Mouse (Mus musculus): ENCODE data around the gene Cyfip1. TPM values are rescaled to one million over a fixed set of nuclear protein-coding genes. Genes with fewer than 3 reads are reported as not detected.

The Cyfip1 gene
- total and polyA plus RNA-seq, 3 experiments: 20.1 to 29.3 (median 27.8) TPM

DNA sequence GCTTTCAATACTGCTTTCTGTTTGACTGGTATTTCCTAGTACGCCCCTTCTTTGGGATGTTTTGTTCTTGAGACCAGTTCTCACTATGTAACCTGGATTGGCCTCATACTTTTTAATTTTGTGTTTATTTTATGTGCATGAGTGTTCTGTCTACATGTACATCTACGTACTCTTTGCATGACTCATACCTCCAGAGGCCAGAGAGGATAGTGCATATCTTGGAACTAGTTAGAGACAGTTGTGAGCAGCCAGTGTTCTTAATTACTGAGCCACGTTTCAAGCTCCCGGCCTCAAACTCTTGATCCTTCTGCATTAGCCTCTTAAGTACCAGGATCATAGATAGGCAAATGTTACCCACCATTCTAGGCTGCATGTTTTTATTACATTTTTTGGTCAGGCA, 96.8 kb downstream of the Cyfip1 start:
- H3K4me2 ChIP-seq (ENCODE audit: insufficient read depth, low read depth, poor library complexity, severe bottlenecking): no peak overlapping the region
- in situ Hi-C loops (cut with MboI; ENCODE audit: low pct_ligation_motif_present, low pct_unique_long_range_greater_than_20kb, low sequenced_read_pairs) (no loop called here), dilution Hi-C loops (cut with MboI; ENCODE audit: extremely low pct_ligation_motif_present, extremely low pct_unique_long_range_greater_than_20kb, low sequenced_read_pairs) (no loop called here)
- no peaks in the 10 kb centered on the region for H3K4me1 ChIP-seq (ENCODE audit: control insufficient read depth in 1 of 2, insufficient read depth in 2 of 2)
- H3K79me2 ChIP-seq (replicated peaks; ENCODE audit: control insufficient read depth, extremely low read depth, insufficient read depth, poor library complexity, severe bottlenecking): 0 out of 2 replicates have a peak, but pooled peaks cover 3% of the 10 kb centered on the region
- H3K4me3 ChIP-seq (replicated peaks in 1 of 3; ENCODE audit: low read depth in 2 of 3, low read length in 2 of 3, poor library complexity in 1 of 3): no peak overlapping the region
- no peaks in the 10 kb centered on the region for H3K27me3 ChIP-seq (replicated peaks)
- H3K9ac ChIP-seq (ENCODE audit: insufficient read depth, low read depth): no peak overlapping the region
- H3K27ac ChIP-seq (ENCODE audit: insufficient read depth, low read depth): no peak overlapping the region
- peaks cover 17 to 71% of the 10 kb centered on the region in 2 experiments for H3K36me3 ChIP-seq (replicated peaks in 1 of 2; ENCODE audit: control insufficient read depth in 1 of 2, insufficient read depth in 1 of 2, low read length in 1 of 2)
- DNase-seq (ENCODE audit: extremely low read depth): no peak
- TF ChIP-seq PAX5 (IDR thresholded peaks at IDR 0.05; ENCODE audit: low read length) (no peak), TBP (conservative IDR thresholded peaks at IDR 0.05; ENCODE audit: low read depth, low read length) (no peak), UBTF (IDR thresholded peaks at IDR 0.05; ENCODE audit: low read depth, low read length) (no peak), POLR2A (IDR thresholded peaks at IDR 0.05; ENCODE audit: low read depth, low read length) (no peak), USF1 (IDR thresholded peaks at IDR 0.05; ENCODE audit: low read depth, low read length) (no peak)
- no peaks in the 10 kb centered on the region for H3K9me3 ChIP-seq (replicated peaks; ENCODE audit: low read length)

- Histone ChIP-seq H3K9me3 (replicated peaks; ENCODE audit: low read length) (no peaks in the 10 kb centered on the region), H3K4me3 (replicated peaks in 1 of 3; ENCODE audit: low read depth in 2 of 3, low read length in 2 of 3, poor library complexity in 1 of 3) (no peak overlapping the region), H3K4me1 (ENCODE audit: control insufficient read depth in 1 of 2, insufficient read depth in 2 of 2) (peaks cover 2 to 51% of the 10 kb centered on the region in 2 experiments; a peak in 3 of 4 replicates), H3K9ac (ENCODE audit: insufficient read depth, low read depth) (no peak overlapping the region), H3K36me3 (replicated peaks in 1 of 2; ENCODE audit: control insufficient read depth in 1 of 2, insufficient read depth in 1 of 2, low read length in 1 of 2) (peaks cover 0 to 24% of the 10 kb centered on the region in 2 experiments), H3K27ac (ENCODE audit: insufficient read depth, low read depth) (no peak overlapping the region), H3K27me3 (replicated peaks) (no peaks in the 10 kb centered on the region), H3K79me2 (replicated peaks; ENCODE audit: control insufficient read depth, extremely low read depth, insufficient read depth, poor library complexity, severe bottlenecking) (peaks cover 45% of the 10 kb centered on the region), H3K4me2 (ENCODE audit: insufficient read depth, low read depth, poor library complexity, severe bottlenecking) (no peak overlapping the region)
- dilution Hi-C loops (cut with MboI; ENCODE audit: extremely low pct_ligation_motif_present, extremely low pct_unique_long_range_greater_than_20kb, low sequenced_read_pairs) (no loop called here), in situ Hi-C loops (cut with MboI; ENCODE audit: low pct_ligation_motif_present, low pct_unique_long_range_greater_than_20kb, low sequenced_read_pairs) (no loop called here)
- no peak for DNase-seq (ENCODE audit: extremely low read depth)
- TF ChIP-seq TBP (conservative IDR thresholded peaks at IDR 0.05; ENCODE audit: low read depth, low read length): no peak
- 0 out of 2 replicates have a peak, but pooled peaks have one; percentile 51 for TF ChIP-seq MAFK (IDR thresholded peaks at IDR 0.05; ENCODE audit: insufficient replicate concordance, low read length)
- TF ChIP-seq GABPA (IDR thresholded peaks at IDR 0.05; ENCODE audit: insufficient replicate concordance, low read depth, low read length): no peak
Measured at GRCm38 (mm10) chr7:55956054-55956453, 114.5 kb downstream of the Cyfip1 start.

GRCm38 (mm10) chr7:55957178-55957577, 115.6 kb downstream of the Cyfip1 start:
- Histone ChIP-seq H3K9ac (ENCODE audit: insufficient read depth, low read depth) (peak overlapping the region; percentile 40), H3K4me1 (ENCODE audit: control insufficient read depth in 1 of 2, insufficient read depth in 2 of 2) (peaks cover 2 to 52% of the 10 kb centered on the region in 2 experiments; a peak in 3 of 4 replicates), H3K9me3 (replicated peaks; ENCODE audit: low read length) (no peaks in the 10 kb centered on the region), H3K4me2 (ENCODE audit: insufficient read depth, low read depth, poor library complexity, severe bottlenecking) (peak overlapping the region; percentile 96), H3K79me2 (replicated peaks; ENCODE audit: control insufficient read depth, extremely low read depth, insufficient read depth, poor library complexity, severe bottlenecking) (peaks cover 54% of the 10 kb centered on the region), H3K36me3 (replicated peaks in 1 of 2; ENCODE audit: control insufficient read depth in 1 of 2, insufficient read depth in 1 of 2, low read length in 1 of 2) (peaks cover 0 to 24% of the 10 kb centered on the region in 2 experiments), H3K4me3 (replicated peaks in 1 of 3; ENCODE audit: low read depth in 2 of 3, low read length in 2 of 3, poor library complexity in 1 of 3) (peak overlapping the region in 2 of 3 experiments; percentile 19 to 32), H3K27ac (ENCODE audit: insufficient read depth, low read depth) (peak overlapping the region; percentile 12; the same call in 1 of the 2 replicates), H3K27me3 (replicated peaks) (no peaks in the 10 kb centered on the region)
- in situ Hi-C loops (cut with MboI; ENCODE audit: low pct_ligation_motif_present, low pct_unique_long_range_greater_than_20kb, low sequenced_read_pairs): no loop called here
- dilution Hi-C loops (cut with MboI; ENCODE audit: extremely low pct_ligation_motif_present, extremely low pct_unique_long_range_greater_than_20kb, low sequenced_read_pairs): no loop called here
- DNase-seq (ENCODE audit: extremely low read depth): no peak
- TF ChIP-seq MAZ (IDR thresholded peaks at IDR 0.05; ENCODE audit: low read depth, low read length) (no peak), UBTF (IDR thresholded peaks at IDR 0.05; ENCODE audit: low read depth, low read length) (no peak), ETS1 (conservative IDR thresholded peaks at IDR 0.05; ENCODE audit: low read depth, low read length) (no peak; the same call in 1 of the 2 replicates), E2F4 (IDR thresholded peaks at IDR 0.05; ENCODE audit: insufficient replicate concordance, low read depth, low read length) (no peak), MEF2A (IDR thresholded peaks at IDR 0.05; ENCODE audit: borderline replicate concordance, low read depth, low read length) (no peak), JUN (IDR thresholded peaks at IDR 0.05; ENCODE audit: insufficient read depth, low read depth, low read length) (no peak), ZKSCAN1 (IDR thresholded peaks at IDR 0.05; ENCODE audit: borderline replicate concordance, low read depth, low read length) (no peak), IRF4 (IDR thresholded peaks at IDR 0.05; ENCODE audit: low read depth, low read length) (peak; percentile 18; the same call in 1 of the 2 replicates), ELF1 (IDR thresholded peaks at IDR 0.05; ENCODE audit: low read depth, low read length) (no peak), CHD1 (IDR thresholded peaks at IDR 0.05; ENCODE audit: low read depth, low read length) (no peak), JUND (conservative IDR thresholded peaks at IDR 0.05; ENCODE audit: low read depth, low read length) (no peak), RAD21 (IDR thresholded peaks at IDR 0.05; ENCODE audit: low read depth, low read length) (no peak), HCFC1 (IDR thresholded peaks at IDR 0.05; ENCODE audit: low read depth, low read length) (no peak), SIN3A (IDR thresholded peaks at IDR 0.05; ENCODE audit: low read length) (no peak), ZNF384 (IDR thresholded peaks at IDR 0.05; ENCODE audit: low read depth, low read length) (peak; percentile 94), TBP (conservative IDR thresholded peaks at IDR 0.05; ENCODE audit: low read depth, low read length) (no peak), ZC3H11A (IDR thresholded peaks at IDR 0.05; ENCODE audit: low read depth, low read length) (no peak)
